Mouse (Mus musculus): Measurements from ENCODE around the gene Mki67.
A peak's percentile ranks its signal among the peaks of the same experiment; 100 is the strongest.
"Not testable (repeated sequence)": the region's sequence is repeated elsewhere in the genome, so short reads cannot be mapped to it uniquely, and the experiment has no call there.

Mki67 gene

GRCm38 (mm10) chr7:135716968-135717557 is 902 bp upstream of the Mki67 start:
- no peak for DNase-seq (ENCODE audit: low read depth, low spot score)

DNA sequence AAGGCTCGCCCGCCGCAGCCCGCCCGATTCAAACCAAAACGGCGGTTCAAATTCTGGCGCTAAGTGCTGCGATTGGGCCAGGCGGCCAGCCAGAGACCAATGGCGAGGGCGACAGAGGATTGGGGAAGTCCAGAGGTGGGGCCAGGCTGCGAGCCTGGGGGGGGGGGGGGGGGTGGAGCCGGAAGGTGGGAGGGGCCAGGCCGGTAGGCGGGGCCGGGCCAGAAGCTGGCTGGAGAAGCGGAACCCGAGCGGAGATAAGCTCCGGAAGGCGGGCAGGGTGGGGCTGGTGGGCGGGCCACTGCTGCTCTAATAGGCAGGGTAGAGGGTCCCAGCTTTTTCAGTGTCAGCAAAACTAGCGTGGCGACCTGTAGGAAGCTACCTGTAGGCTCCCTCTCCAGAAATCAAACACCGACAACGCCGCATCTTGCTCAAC is 300 bp upstream of the Mki67 start:
- DNase-seq (ENCODE audit: low read depth, low spot score), result peak; percentile 94

- no peak for DNase-seq (ENCODE audit: low read depth, low spot score)
Measured at GRCm38 (mm10) chr7:135715166-135715565, 995 bp downstream of the Mki67 start.

DNA sequence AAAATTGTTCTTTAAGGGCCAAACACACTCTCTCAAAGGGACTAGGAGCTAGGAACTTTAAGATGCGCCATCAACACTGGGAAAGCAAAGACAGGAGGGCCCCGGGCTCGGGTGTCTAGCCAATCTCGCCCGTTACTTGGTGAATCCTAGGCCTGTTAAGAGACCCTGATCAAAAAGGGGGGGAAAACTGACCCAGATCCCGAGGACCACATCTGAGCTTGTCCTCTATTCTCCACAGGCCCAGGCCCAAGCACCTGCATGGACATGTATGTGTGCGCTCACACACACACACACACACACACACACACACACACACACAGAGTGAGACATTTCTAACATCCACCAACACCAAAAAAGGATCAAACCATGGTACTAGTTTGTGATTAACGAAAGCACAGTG is 2.8 kb downstream of the Mki67 start:
- DNase-seq (ENCODE audit: low read depth, low spot score), result no peak

DNA sequence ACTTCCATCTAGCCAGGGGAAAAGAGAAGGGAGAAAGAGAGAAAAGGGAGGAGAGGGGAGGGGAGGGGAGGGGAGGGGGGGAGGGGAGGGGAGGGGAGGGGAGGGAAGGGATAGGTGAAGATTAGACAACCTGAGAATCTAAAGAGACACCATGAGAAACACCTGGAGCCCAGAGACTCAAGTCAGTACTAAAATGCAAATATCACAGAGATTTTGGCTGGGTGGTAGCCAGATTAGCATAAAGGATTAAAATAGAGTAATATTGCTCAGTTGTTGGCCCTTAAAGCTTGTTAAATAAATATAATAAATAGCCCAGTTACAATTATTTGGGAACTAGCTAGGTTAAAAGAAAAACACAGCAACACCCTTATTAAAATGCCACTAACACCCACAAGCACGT is 3.6 kb downstream of the Mki67 start:
- no peak for DNase-seq (ENCODE audit: low read depth, low spot score)

DNA sequence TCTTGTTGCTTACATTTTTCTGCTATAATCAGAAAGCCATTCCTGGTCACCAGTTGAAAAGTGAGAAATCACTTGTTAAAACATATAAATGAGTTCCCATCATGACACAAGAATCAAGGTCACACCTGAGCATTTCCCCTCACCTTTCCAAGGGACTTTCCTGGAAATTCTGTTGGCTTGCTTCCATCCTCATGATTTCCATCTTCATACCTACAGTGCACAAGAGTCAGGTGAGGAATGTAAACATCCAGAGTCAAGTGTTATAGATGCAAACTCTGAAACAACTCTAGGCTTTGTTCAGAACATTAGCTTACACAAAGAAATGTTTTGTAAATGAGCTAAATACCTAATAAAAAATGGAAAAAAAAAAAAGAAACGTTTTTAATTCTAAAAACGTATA is 5.5 kb downstream of the Mki67 start:
- DNase-seq (ENCODE audit: low read depth, low spot score), result no peak

- DNase-seq (ENCODE audit: low read depth, low spot score), result no peak
Measured at GRCm38 (mm10) chr7:135705753-135706152, 10.4 kb downstream of the Mki67 start.

GRCm38 (mm10) chr7:135705083-135705482 is 11.1 kb downstream of the Mki67 start:
- DNase-seq (ENCODE audit: low read depth, low spot score), result no peak

DNA sequence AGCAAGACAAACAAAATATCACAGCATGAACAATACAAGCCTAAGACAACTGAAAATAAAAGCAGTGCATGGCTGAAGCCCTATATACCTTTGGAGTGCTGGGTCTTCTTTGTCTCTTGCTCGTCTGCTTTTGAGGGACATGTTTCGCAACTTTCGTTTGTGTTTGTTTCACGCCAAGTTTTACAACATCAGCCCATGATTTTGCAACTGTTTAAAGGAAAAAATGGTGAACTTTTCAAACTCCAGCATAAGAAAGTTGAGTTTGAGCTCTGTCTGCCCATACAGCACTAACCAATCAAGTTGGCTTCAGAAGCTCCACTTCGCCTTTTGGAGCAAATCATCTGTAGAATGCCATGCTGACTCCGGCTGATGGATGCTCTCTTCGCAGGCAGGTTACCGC is 11.9 kb downstream of the Mki67 start:
- no peak for DNase-seq (ENCODE audit: low read depth, low spot score)

GRCm38 (mm10) chr7:135703600-135704148 is 12.5 kb downstream of the Mki67 start:
- DNase-seq (ENCODE audit: low read depth, low spot score), result no peak

GRCm38 (mm10) chr7:135699351-135699750 is 16.8 kb downstream of the Mki67 start:
- DNase-seq (ENCODE audit: low read depth, low spot score), result not testable (repeated sequence)

- DNase-seq (ENCODE audit: low read depth, low spot score), result no peak
Measured at GRCm38 (mm10) chr7:135698362-135698761, 17.8 kb downstream of the Mki67 start.

DNA sequence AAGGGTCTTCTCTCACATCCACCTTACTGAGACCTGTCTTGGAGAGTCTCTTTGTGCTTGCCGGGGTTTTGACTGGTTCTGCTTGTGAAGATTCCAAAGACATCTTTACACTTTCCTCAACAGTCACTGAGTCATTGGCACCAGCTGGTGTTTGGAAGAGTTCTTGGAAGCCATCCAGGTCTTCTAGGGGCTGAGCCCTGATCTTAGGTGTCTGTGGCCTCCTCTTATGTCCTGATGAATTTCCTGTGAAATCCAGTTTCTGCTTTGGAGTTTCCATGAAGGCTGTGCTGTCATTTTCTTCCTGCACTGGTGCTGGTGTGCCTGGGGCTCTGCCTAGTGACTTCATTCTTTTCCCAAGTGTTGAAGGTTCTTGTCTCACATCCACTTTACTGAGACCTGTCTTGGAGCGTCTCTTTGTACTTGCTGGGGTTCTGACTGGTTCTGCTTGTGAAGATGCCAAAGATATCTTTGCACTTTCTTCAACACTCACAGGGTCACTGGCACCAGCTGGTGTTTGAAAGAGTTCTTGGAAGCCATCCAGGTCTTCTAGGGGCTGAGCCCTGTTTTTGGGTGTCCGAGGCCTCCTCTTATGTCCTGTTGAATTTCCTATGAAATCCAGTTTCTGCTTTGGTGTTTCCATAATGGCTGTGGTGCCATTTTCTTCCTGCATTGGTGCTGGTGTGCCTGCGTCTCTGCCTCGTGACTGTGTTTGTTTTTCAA is 19.0 kb downstream of the Mki67 start:
- not testable (repeated sequence) for DNase-seq (ENCODE audit: low read depth, low spot score)

GRCm38 (mm10) chr7:135696127-135696526 is 20.0 kb downstream of the Mki67 start:
- DNase-seq (ENCODE audit: low read depth, low spot score), result no peak

GRCm38 (mm10) chr7:135694796-135695195 is 21.4 kb downstream of the Mki67 start:
- DNase-seq (ENCODE audit: low read depth, low spot score), result no peak

DNA sequence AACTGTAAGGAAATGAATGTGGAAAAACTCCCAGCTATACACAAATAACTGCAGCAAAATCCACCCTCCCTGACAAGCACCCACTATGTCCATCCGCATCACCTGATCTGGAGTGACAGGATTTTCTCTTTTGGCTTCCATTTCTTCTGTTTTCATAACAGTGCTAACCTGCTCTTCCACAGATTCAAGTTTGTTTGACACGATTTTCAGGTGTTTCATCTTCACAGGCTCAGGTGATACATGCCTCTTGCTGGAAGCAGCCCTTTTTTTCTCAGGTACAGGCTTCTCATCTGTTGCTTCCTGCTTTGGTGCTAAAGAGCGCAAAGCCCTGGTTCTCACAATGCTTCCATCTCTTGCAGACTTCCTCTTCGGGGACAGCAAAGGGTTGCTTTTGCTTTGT is 22.0 kb downstream of the Mki67 start:
- no peak for DNase-seq (ENCODE audit: low read depth, low spot score)

DNA sequence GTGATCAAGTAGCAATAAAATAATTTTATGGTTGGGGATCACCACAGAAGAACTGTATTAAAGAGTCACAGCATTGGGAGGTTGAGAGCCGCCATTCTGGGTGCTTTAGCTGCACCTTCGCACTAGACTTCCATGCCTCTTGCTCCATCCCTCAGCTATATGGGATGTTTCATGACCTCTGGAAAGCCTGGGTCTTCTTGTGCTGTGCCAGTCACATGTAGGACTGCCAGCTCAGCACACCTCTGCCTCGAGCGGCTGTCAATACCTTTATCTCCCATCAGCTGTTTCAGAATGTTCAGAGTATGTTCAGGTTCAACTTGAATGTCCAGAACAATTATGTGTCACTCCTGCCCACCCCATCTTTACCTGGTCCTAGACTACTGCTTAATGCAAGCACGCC is 24.2 kb downstream of the Mki67 start:
- no peak for DNase-seq (ENCODE audit: low read depth, low spot score)

GRCm38 (mm10) chr7:135689396-135689795 is 26.8 kb downstream of the Mki67 start:
- DNase-seq (ENCODE audit: low read depth, low spot score), result no peak

GRCm38 (mm10) chr7:135684938-135685337 is 31.2 kb downstream of the Mki67 start:
- no peak for DNase-seq (ENCODE audit: low read depth, low spot score)

DNA sequence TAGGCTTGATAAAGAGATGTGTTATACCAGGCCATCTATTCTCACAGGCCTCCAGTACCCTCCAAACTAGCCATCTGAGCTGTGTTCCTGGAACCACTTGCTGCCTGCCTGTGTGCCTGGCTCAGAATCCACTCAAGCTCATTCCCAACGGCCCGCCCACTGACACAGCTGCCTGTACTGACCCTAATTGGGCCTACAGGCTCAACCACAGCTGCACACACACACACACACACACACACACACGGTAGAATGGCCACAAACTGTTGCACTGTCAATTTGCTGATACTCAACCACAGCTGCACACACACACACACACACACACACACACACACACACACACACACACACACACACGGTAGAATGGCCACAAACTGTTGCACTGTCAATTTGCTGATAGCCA is 32.1 kb downstream of the Mki67 start:
- not testable (repeated sequence) for DNase-seq (ENCODE audit: low read depth, low spot score)

DNA sequence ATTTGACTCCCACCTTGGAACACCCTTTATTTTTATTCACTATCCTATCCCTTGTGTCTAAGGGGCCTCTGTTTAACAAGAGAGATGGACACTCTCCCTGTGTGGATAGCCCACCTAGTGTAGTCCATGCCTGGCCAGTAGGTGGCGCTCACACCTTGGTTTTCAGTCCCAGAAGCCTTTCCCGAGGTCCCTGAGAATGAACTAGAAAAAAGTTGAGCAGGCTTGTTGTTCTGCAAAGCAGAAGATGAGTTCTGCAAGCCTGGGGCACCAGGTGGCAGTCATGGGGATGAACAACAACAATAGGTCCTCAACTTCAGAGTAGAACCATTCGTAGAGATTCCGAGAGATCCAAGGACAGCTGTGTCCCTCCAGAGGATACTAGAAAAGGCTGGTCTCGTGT is 35.8 kb downstream of the Mki67 start:
- DNase-seq (ENCODE audit: low read depth, low spot score), result peak; percentile 35

DNA sequence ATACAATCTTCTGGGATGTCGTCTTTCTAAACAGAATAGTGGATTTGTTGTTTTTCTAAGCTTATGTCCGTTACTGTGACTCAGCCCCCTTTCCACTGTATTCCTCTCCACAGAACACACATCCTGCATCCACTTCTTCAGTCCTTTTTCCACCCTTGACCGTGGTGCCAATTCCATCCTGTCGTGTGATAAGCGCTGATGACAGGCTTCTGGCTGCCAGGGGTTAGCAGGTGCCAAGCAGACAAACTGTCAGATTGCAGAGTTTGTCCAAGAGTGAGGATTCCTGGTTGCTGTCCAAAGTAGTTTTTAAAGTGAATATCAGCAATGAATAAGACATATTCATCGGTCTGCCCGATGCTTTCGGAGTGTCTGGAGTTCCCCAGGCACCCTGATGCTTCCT is 39.4 kb downstream of the Mki67 start:
- DNase-seq (ENCODE audit: low read depth, low spot score), result no peak

DNA sequence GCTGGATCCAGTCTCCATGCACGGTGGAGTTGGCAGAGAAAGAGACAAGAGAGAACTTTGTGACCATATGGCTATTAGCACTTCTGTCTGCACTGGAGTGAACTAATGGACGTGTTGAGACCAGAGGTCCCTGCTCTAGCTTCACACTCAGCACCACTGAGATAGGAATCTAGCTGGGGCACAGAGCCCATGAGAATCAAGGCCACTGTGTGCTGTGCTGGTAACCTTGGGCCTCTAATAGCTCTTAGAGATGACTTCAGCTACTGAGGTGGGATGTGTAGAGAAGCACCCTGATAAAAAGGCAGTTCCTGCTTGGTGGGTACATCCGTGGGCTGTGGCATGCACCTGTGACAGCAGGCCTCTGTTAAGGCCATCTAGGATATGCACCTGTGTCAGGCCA is 42.6 kb downstream of the Mki67 start:
- no peak for DNase-seq (ENCODE audit: low read depth, low spot score)
